Mouse (Mus musculus) testis, postnatal 10 days (tissue): ENCODE data around the gene Dynlt1f.
"Not testable (repeated sequence)": the region's sequence is repeated elsewhere in the genome, so short reads cannot be mapped to it uniquely, and the experiment has no call there.

Experiments used
- DNase-seq: peaks from one replicate; pipeline ENCODE4 v3.0.0; 2021; ENCODE audit warnings: low spot score

Dynlt1f gene

GRCm38 (mm10) chr17:6621976-6622375 is 33.7 kb downstream of the Dynlt1f start:
- peak; percentile 41 for DNase-seq

GRCm38 (mm10) chr17:6620730-6621451 is 34.8 kb downstream of the Dynlt1f start:
- DNase-seq: peak; percentile 39

- DNase-seq: not testable (repeated sequence)
These were observed 35.7 kb downstream of the Dynlt1f start for GRCm38 (mm10) chr17:6620035-6620434.

GRCm38 (mm10) chr17:6619271-6619670 is 36.4 kb downstream of the Dynlt1f start:
- peak; percentile 45 for DNase-seq

GRCm38 (mm10) chr17:6617689-6618400 is 37.9 kb downstream of the Dynlt1f start:
- not testable (repeated sequence) for DNase-seq

GRCm38 (mm10) chr17:6616731-6617130 is 39.0 kb downstream of the Dynlt1f start:
- DNase-seq: not testable (repeated sequence)

GRCm38 (mm10) chr17:6614316-6614715 is 41.4 kb downstream of the Dynlt1f start:
- DNase-seq: not testable (repeated sequence)

GRCm38 (mm10) chr17:6613524-6613923 is 42.2 kb downstream of the Dynlt1f start:
- DNase-seq: not testable (repeated sequence)

GRCm38 (mm10) chr17:6605347-6605746 is 50.4 kb downstream of the Dynlt1f start:
- DNase-seq: not testable (repeated sequence)

- not testable (repeated sequence) for DNase-seq
These were observed 53.5 kb downstream of the Dynlt1f start for GRCm38 (mm10) chr17:6602205-6602604.

GRCm38 (mm10) chr17:6601204-6601911 is 54.3 kb downstream of the Dynlt1f start, which contains the start of gene Dynlt1c:
TSS of gene Dynlt1c (plus strand) at chr17:6601671.
- DNase-seq: peak; percentile 82

GRCm38 (mm10) chr17:6600216-6600911 is 55.3 kb downstream of the Dynlt1f start:
- DNase-seq: not testable (repeated sequence)

- DNase-seq: not testable (repeated sequence)
These were observed 57.3 kb downstream of the Dynlt1f start for GRCm38 (mm10) chr17:6598356-6598755.
